Mouse (Mus musculus): ENCODE data around the gene Vmn2r37.

The Vmn2r37 gene

GRCm38 (mm10) chr7:9223553-9223952, at the start of gene Vmn2r37:
Vmn2r37 (minus strand) TSS chr7:9223653.
- WGBS: 35% methylated on average over 2 of the region's 2 CpGs
